Mouse (Mus musculus): ENCODE data around the gene Adgrb3.
"Not testable (repeated sequence)": the region's sequence is repeated elsewhere in the genome, so short reads cannot be mapped to it uniquely, and the experiment has no call there.

Adgrb3 gene

GRCm38 (mm10) chr1:25057656-25058055, 771.9 kb downstream of the Adgrb3 start:
- ATAC-seq (ENCODE audit: insufficient number of reproducible peaks, low FRiP score, low TSS enrichment): peak; percentile 69; the same call in 1 of the 2 replicates

GRCm38 (mm10) chr1:25057212-25057611, 772.3 kb downstream of the Adgrb3 start:
- ATAC-seq (ENCODE audit: insufficient number of reproducible peaks, low FRiP score, low TSS enrichment): 0 out of 2 replicates have a peak, but pooled peaks have one; percentile 7

GRCm38 (mm10) chr1:25042091-25042490, 787.4 kb downstream of the Adgrb3 start:
- ATAC-seq (ENCODE audit: insufficient number of reproducible peaks, low FRiP score, low TSS enrichment): no peak

GRCm38 (mm10) chr1:25034161-25034560, 795.3 kb downstream of the Adgrb3 start:
- peak; percentile 69; the same call in 1 of the 2 replicates for ATAC-seq (ENCODE audit: insufficient number of reproducible peaks, low FRiP score, low TSS enrichment)

GRCm38 (mm10) chr1:25033155-25034095, 796.1 kb downstream of the Adgrb3 start:
- ATAC-seq (ENCODE audit: insufficient number of reproducible peaks, low FRiP score, low TSS enrichment): peak; percentile 98

- ATAC-seq (ENCODE audit: insufficient number of reproducible peaks, low FRiP score, low TSS enrichment): no peak
Measured at GRCm38 (mm10) chr1:25023156-25023555, 806.4 kb downstream of the Adgrb3 start.

GRCm38 (mm10) chr1:25017851-25018250, 811.7 kb downstream of the Adgrb3 start:
- ATAC-seq (ENCODE audit: insufficient number of reproducible peaks, low FRiP score, low TSS enrichment): not testable (repeated sequence)

All from cerebellum, adult (tissue).